Mouse (Mus musculus) thymus, adult 2 months (tissue): Measurements from ENCODE around the gene Ass1.

Source experiments
- CTCF ChIP-seq: fragments of 200-500 bp; IDR thresholded peaks from 2 replicates; pipeline ENCODE4 v1.5.1; 2012; ENCODE audit warnings: mild to moderate bottlenecking, control low read depth, low read length, moderate library complexity, borderline replicate concordance; ENCODE audit not compliant: control insufficient read depth, poor library complexity, insufficient read depth; ENCODE audit errors: extremely low read depth
- POLR2A ChIP-seq: fragments of 200-500 bp; IDR thresholded peaks from 2 replicates; pipeline ENCODE4 v1.6.1; 2012; ENCODE audit warnings: mild to moderate bottlenecking, low read length, control low read depth, moderate library complexity; ENCODE audit not compliant: control insufficient read depth, poor library complexity, insufficient read depth; ENCODE audit errors: extremely low read depth

GRCm38 (mm10) chr2:31496141-31496540 is 26.1 kb downstream of the Ass1 start:
- TF ChIP-seq CTCF (no peak), POLR2A (no peak)
